Mouse (Mus musculus) MEL (cell line): ENCODE results near the gene Rin2. TPM values are rescaled to one million over a fixed set of nuclear protein-coding genes. Genes with fewer than 3 reads are reported as not detected.

Source experiments
- DNase-seq: peaks from one replicate; pipeline ENCODE4 v3.0.0; 2011; ENCODE audit warnings: low read depth, low spot score
- H3K27ac ChIP-seq: 2 replicates; pipeline ENCODE4 v1.5.1; 2012; ENCODE audit warnings: low read depth, mild to moderate bottlenecking, control low read depth, low read length, moderate library complexity; ENCODE audit not compliant: control insufficient read depth
- H3K27me3 ChIP-seq, 2 experiments: fragments of 150-350 bp in 1 of 2; sonication (generic) in 1 of 2; 2 replicates each; pipeline ENCODE4 v1.6.1; 2012; ENCODE audit warnings: low read length in 2 of 2, mild to moderate bottlenecking in 2 of 2, improper control_type of control experiment in 1 of 2, moderate library complexity in 1 of 2; ENCODE audit not compliant: insufficient read depth in 2 of 2, control insufficient read depth in 1 of 2
- H3K36me3 ChIP-seq, 2 experiments: 2 replicates each; pipeline ENCODE4 v1.6.1; 2012 to 2014; ENCODE audit warnings: low read length in 2 of 2, improper control_type of control experiment in 1 of 2, inconsistent platforms in 1 of 2, mild to moderate bottlenecking in 1 of 2; ENCODE audit not compliant: insufficient read depth in 2 of 2, control insufficient read depth in 1 of 2
- H3K4me1 ChIP-seq, 2 experiments: fragments of 150-350 bp in 1 of 2; sonication (generic) in 1 of 2; 2 replicates each; pipeline ENCODE4 v1.6.1; 2012; ENCODE audit warnings: low read length in 2 of 2, improper control_type of control experiment in 1 of 2, mild to moderate bottlenecking in 1 of 2; ENCODE audit not compliant: insufficient read depth in 2 of 2, control insufficient read depth in 1 of 2
- H3K4me3 ChIP-seq, 2 experiments: fragments of 150-350 bp in 1 of 2; sonication (generic) in 1 of 2; 2 replicates each; pipeline ENCODE4 v1.5.1; 2012; ENCODE audit warnings: low read depth in 2 of 2, low read length in 2 of 2, mild to moderate bottlenecking in 2 of 2, moderate library complexity in 2 of 2, control low read depth in 1 of 2, improper control_type of control experiment in 1 of 2; ENCODE audit not compliant: control insufficient read depth in 1 of 2, insufficient read depth in 1 of 2
- H3K79me2 ChIP-seq: 2 replicates; pipeline ENCODE4 v1.6.1; 2012; ENCODE audit warnings: mild to moderate bottlenecking, low read length, moderate library complexity; ENCODE audit not compliant: control insufficient read depth, poor library complexity, insufficient read depth
- H3K9ac ChIP-seq: 2 replicates; pipeline ENCODE4 v1.6.1; 2012; ENCODE audit warnings: low read depth, mild to moderate bottlenecking, control low read depth, low read length, moderate library complexity; ENCODE audit not compliant: control insufficient read depth, poor library complexity, severe bottlenecking
- H3K9me3 ChIP-seq: fragments of 150-350 bp; sonication (generic); replicated peaks from 2 replicates; pipeline ENCODE4 v1.6.1; 2012; ENCODE audit warnings: mild to moderate bottlenecking, low read length, improper control_type of control experiment, moderate library complexity; ENCODE audit not compliant: insufficient read depth
- CHD1 ChIP-seq: IDR thresholded peaks from 2 replicates; pipeline ENCODE4 v1.6.1; 2012; ENCODE audit warnings: low read depth, mild to moderate bottlenecking, inconsistent platforms, low read length, improper control_type of control experiment
- CTCF ChIP-seq, 3 experiments: IDR thresholded peaks in 2 of 3; conservative IDR thresholded peaks in 1 of 3; 2 replicates each; pipeline ENCODE4 v1.5.1; 2011 to 2012; ENCODE audit warnings: low read length in 3 of 3, low read depth in 2 of 3, mild to moderate bottlenecking in 2 of 3, improper control_type of control experiment in 1 of 3, inconsistent platforms in 1 of 3, mixed read lengths in 1 of 3, moderate library complexity in 1 of 3; ENCODE audit not compliant: control insufficient read depth in 1 of 3, insufficient read depth in 1 of 3, poor library complexity in 1 of 3, severe bottlenecking in 1 of 3
- E2F4 ChIP-seq: IDR thresholded peaks from 2 replicates; pipeline ENCODE4 v1.6.1; 2011; ENCODE audit warnings: low read depth, low read length, improper control_type of control experiment, borderline replicate concordance
- ETS1 ChIP-seq: IDR thresholded peaks from 2 replicates; pipeline ENCODE4 v1.6.1; 2012; ENCODE audit warnings: low read depth, mild to moderate bottlenecking, inconsistent platforms, low read length, improper control_type of control experiment, moderate library complexity
- KAT2A ChIP-seq: conservative IDR thresholded peaks from 2 replicates; pipeline ENCODE4 v1.6.1; 2012; ENCODE audit warnings: low read depth, low read length, improper control_type of control experiment, inconsistent platforms
- MAFK ChIP-seq: IDR thresholded peaks from 2 replicates; pipeline ENCODE4 v1.6.1; 2011; ENCODE audit warnings: low read depth, mild to moderate bottlenecking, low read length, improper control_type of control experiment, borderline replicate concordance
- MAX ChIP-seq: IDR thresholded peaks from 2 replicates; pipeline ENCODE4 v1.6.1; 2011; ENCODE audit warnings: low read length, improper control_type of control experiment
- MYB ChIP-seq: IDR thresholded peaks from 2 replicates; pipeline ENCODE4 v1.6.1; 2011; ENCODE audit warnings: mild to moderate bottlenecking, low read depth, low read length, improper control_type of control experiment
- NELFE ChIP-seq: IDR thresholded peaks from 2 replicates; pipeline ENCODE4 v1.6.1; 2011; ENCODE audit warnings: low read depth, low read length, improper control_type of control experiment
- NRF1 ChIP-seq: IDR thresholded peaks from 2 replicates; pipeline ENCODE4 v1.6.1; 2014; ENCODE audit warnings: low read depth, mild to moderate bottlenecking, inconsistent platforms, low read length, improper control_type of control experiment, moderate library complexity; ENCODE audit not compliant: poor library complexity, insufficient read depth, severe bottlenecking
- POLR2A ChIP-seq, 2 experiments: IDR thresholded peaks; 2 replicates each; pipeline ENCODE4 v1.6.1; 2011 to 2012; ENCODE audit warnings: low read length in 2 of 2, mild to moderate bottlenecking in 2 of 2, control low read depth in 1 of 2, improper control_type of control experiment in 1 of 2, low read depth in 1 of 2, moderate library complexity in 1 of 2; ENCODE audit not compliant: control insufficient read depth in 1 of 2, insufficient read depth in 1 of 2, poor library complexity in 1 of 2
- POLR2AphosphoS2 ChIP-seq: IDR thresholded peaks from 2 replicates; pipeline ENCODE4 v1.6.1; 2011; ENCODE audit warnings: low read length, improper control_type of control experiment
- POLR2AphosphoS5 ChIP-seq: IDR thresholded peaks from 2 replicates; pipeline ENCODE4 v1.6.1; 2012; ENCODE audit warnings: low read depth, borderline replicate concordance, mild to moderate bottlenecking, inconsistent platforms, low read length, moderate library complexity, mixed read lengths
- RCOR1 ChIP-seq: IDR thresholded peaks from 2 replicates; pipeline ENCODE4 v1.6.1; 2012; ENCODE audit warnings: low read depth, mild to moderate bottlenecking, inconsistent platforms, low read length, improper control_type of control experiment
- TAL1 ChIP-seq: IDR thresholded peaks from 2 replicates; pipeline ENCODE4 v1.6.1; 2012; ENCODE audit warnings: mild to moderate bottlenecking, inconsistent platforms, low read length, moderate library complexity, mixed read lengths
- TCF12 ChIP-seq: IDR thresholded peaks from 2 replicates; pipeline ENCODE4 v1.6.1; 2014; ENCODE audit warnings: low read depth, mild to moderate bottlenecking, inconsistent platforms, low read length, improper control_type of control experiment, moderate library complexity
- UBTF ChIP-seq: IDR thresholded peaks from 2 replicates; pipeline ENCODE4 v1.6.1; 2012; ENCODE audit warnings: low read depth, mild to moderate bottlenecking, inconsistent platforms, low read length, improper control_type of control experiment, moderate library complexity, borderline replicate concordance; ENCODE audit not compliant: insufficient read depth
- USF1 ChIP-seq: IDR thresholded peaks from 2 replicates; pipeline ENCODE4 v1.6.1; 2014; ENCODE audit warnings: low read depth, mild to moderate bottlenecking, inconsistent platforms, low read length, improper control_type of control experiment, moderate library complexity
- ZC3H11A ChIP-seq: IDR thresholded peaks from 2 replicates; pipeline ENCODE4 v1.6.1; 2012; ENCODE audit warnings: low read depth, mild to moderate bottlenecking, inconsistent platforms, low read length, improper control_type of control experiment
- ZKSCAN1 ChIP-seq: IDR thresholded peaks from 2 replicates; pipeline ENCODE4 v1.6.1; 2012; ENCODE audit warnings: low read depth, mild to moderate bottlenecking, inconsistent platforms, low read length, improper control_type of control experiment, moderate library complexity
- polyA plus RNA-seq, 2 experiments: library from polyadenylated mRNA; stranded (reverse) in 1 of 2; unstranded in 1 of 2; fragments of >175 nt in 1 of 2; fragments of >200 nt in 1 of 2; gene quantifications; 2 replicates each; pipeline versions ENCODE4 v1.2.1 to v1.2.4; 2012; ENCODE audit warnings: low replicate concordance in 2 of 2, low read depth in 1 of 2; ENCODE audit not compliant: insufficient read length in 2 of 2, insufficient read depth in 1 of 2, missing spikeins in 1 of 2
- total RNA-seq: library from RNA; depleted of rRNA; stranded (reverse); fragments of 300-350 nt; gene quantifications from 2 replicates; pipeline ENCODE4 v1.2.3, GENCODE M21; 2012

The Rin2 gene
- total and polyA plus RNA-seq, 3 experiments: 0.01 TPM; not detected in 2

DNA sequence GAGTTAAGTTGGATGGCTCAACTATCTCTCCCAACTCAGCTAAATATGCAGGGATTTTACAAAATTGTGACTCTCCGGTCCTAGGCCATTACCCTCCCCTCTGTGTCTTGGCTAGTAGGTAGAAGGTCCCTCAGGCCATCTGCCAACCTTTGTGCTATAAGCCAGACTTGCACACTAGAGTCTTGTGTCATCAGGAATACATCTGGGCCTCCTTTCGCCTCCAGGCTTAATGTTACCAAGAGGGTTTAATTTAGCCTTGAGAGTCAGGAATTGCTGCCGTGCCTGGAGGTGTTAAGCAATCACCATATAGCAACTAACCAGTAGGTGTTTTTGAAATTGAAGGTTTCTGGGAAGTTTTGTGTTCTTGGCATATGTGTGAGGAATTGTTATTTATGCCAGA is 158.3 kb downstream of the Rin2 start:
- no peak overlapping the region for H3K4me3 ChIP-seq
- no peaks in the 10 kb centered on the region for H3K4me1 ChIP-seq
- no peak for TF ChIP-seq ETS1
- TF ChIP-seq UBTF: no peak
- no peak for TF ChIP-seq POLR2A (IDR thresholded peaks at IDR 0.05; ENCODE audit: control insufficient read depth in 1 of 2, insufficient read depth in 1 of 2, low read depth in 1 of 2, low read length in 2 of 2, poor library complexity in 1 of 2)
- TF ChIP-seq NELFE: no peak
- no peak for TF ChIP-seq MAFK
- no peak for TF ChIP-seq USF1
- no peak for TF ChIP-seq POLR2AphosphoS2
- TF ChIP-seq RCOR1: no peak
- no peak for TF ChIP-seq KAT2A
- no peak for TF ChIP-seq TCF12
- TF ChIP-seq MYB: no peak
- no peaks in the 10 kb centered on the region for H3K79me2 ChIP-seq
- H3K27me3 ChIP-seq: no peaks in the 10 kb centered on the region
- H3K9ac ChIP-seq: no peak overlapping the region
- H3K36me3 ChIP-seq: no peaks in the 10 kb centered on the region
- no peaks in the 10 kb centered on the region for H3K9me3 ChIP-seq
- no peak overlapping the region for H3K27ac ChIP-seq
- no peak for DNase-seq

- H3K9ac ChIP-seq: no peak overlapping the region
- DNase-seq: no peak
- no peaks in the 10 kb centered on the region for H3K27me3 ChIP-seq
- no peak for TF ChIP-seq TAL1
- TF ChIP-seq NRF1: no peak
- no peak for TF ChIP-seq ETS1
- no peak for TF ChIP-seq CHD1
- no peak for TF ChIP-seq ZC3H11A
- TF ChIP-seq POLR2AphosphoS5: no peak
- no peaks in the 10 kb centered on the region for H3K4me1 ChIP-seq
- no peaks in the 10 kb centered on the region for H3K79me2 ChIP-seq
- no peak overlapping the region for H3K4me3 ChIP-seq
- H3K9me3 ChIP-seq: no peaks in the 10 kb centered on the region
- H3K27ac ChIP-seq: no peak overlapping the region
- H3K36me3 ChIP-seq: no peaks in the 10 kb centered on the region
These were observed 160.9 kb downstream of the Rin2 start for GRCm38 (mm10) chr2:145835920-145836319.

GRCm38 (mm10) chr2:145838675-145839074 is 163.7 kb downstream of the Rin2 start:
- Histone ChIP-seq H3K9ac (no peak overlapping the region), H3K79me2 (no peaks in the 10 kb centered on the region), H3K36me3 (no peaks in the 10 kb centered on the region), H3K4me1 (no peaks in the 10 kb centered on the region), H3K27me3 (no peaks in the 10 kb centered on the region), H3K4me3 (no peak overlapping the region), H3K27ac (no peak overlapping the region), H3K9me3 (no peaks in the 10 kb centered on the region)
- TF ChIP-seq ZC3H11A (no peak), TCF12 (no peak), E2F4 (no peak), ZKSCAN1 (no peak), MAX (no peak), CTCF (IDR thresholded peaks at IDR 0.05 in 2 of 3, conservative IDR thresholded peaks at IDR 0.05 in 1 of 3; ENCODE audit: control insufficient read depth in 1 of 3, insufficient read depth in 1 of 3, low read depth in 2 of 3, low read length in 3 of 3, poor library complexity in 1 of 3, severe bottlenecking in 1 of 3) (no peak), UBTF (no peak), RCOR1 (no peak)
- no peak for DNase-seq
